Comparison of ENCODE assay signal across 31 mouse cellular contexts in the genomic region with DNA sequence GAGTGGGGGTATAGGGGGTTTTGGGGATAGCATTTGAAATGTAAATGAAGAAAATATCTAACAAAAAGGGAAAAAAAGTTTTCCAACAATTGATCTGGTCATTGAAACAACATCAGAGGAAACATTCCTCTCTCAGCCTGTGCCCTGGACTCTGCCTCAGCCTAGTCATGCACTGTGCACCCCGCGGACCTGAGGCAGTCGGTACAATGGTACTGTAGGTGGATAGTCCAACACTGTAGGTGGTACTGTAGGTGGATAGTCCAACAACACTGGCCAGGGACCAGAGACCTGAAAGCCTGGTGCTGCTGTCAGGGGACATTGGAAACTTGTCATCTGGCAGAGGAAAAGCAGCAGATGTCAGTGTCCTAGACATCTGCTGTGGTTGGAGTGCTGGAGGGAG. TPM values are rescaled to one million over a fixed set of nuclear protein-coding genes. Genes with fewer than 3 reads are reported as not detected.
DNase-seq lines count a peak whose midpoint lies in the region; ATAC-seq and TF ChIP-seq lines count a peak whose summit lies in the region.
"Had no signal": no experiment of that assay in that cellular context is flagged by ENCODE, and none has a peak within 500 bp of the region (broad histone marks: within the 10 kb centered on the region; RNA-seq: fewer than 3 reads in every experiment).

No protein-coding gene starts in this region.

- no peaks in the 10 kb centered on the region for H3K27me3 ChIP-seq in liver, adult 2 months (ENCODE audit: control insufficient read depth, insufficient read depth, low read length)
- no peaks in the 10 kb centered on the region for H3K27me3 ChIP-seq in liver, postnatal 0 days (ENCODE audit: insufficient read depth, low read length)
- H3K27me3 ChIP-seq: CH12.LX; embryonic facial prominence, embryonic 15.5 days; forebrain, embryonic 15.5 days; limb, embryonic 12.5 days; liver, embryonic 15.5 days; midbrain, embryonic 12.5 days; neural tube, embryonic 15.5 days had no signal

- no peak overlapping the region for H3K27ac ChIP-seq in liver, adult 2 months (replicated peaks; ENCODE audit: insufficient read depth, low read depth, low read length)
- no peak overlapping the region for H3K27ac ChIP-seq in liver, postnatal 0 days (ENCODE audit: low read depth)
- H3K27ac ChIP-seq: embryonic facial prominence, embryonic 15.5 days; forebrain, embryonic 15.5 days; hindbrain, embryonic 10.5 days; layer of hippocampus, adult 2 months; limb, embryonic 12.5 days; liver, embryonic 15.5 days; midbrain, embryonic 12.5 days; neural tube, embryonic 15.5 days had no signal

- 46% methylated on average over 3 of the region's 3 CpGs for WGBS in liver, adult 2 months
- WGBS in liver, postnatal 0 days (ENCODE audit: insufficient replicate concordance): 84% methylated on average over 3 of the region's 3 CpGs

- no peak for TF ChIP-seq POLR2A in liver, adult 2 months (IDR thresholded peaks at IDR 0.05; ENCODE audit: extremely low read depth, insufficient read depth, low read length)

- H3K4me2 ChIP-seq in liver, postnatal 0 days (ENCODE audit: low read depth, low read length): no peak overlapping the region
- H3K4me2 ChIP-seq: embryonic facial prominence, embryonic 15.5 days; forebrain, embryonic 15.5 days; heart, embryonic 11.5 days; limb, embryonic 12.5 days; liver, embryonic 15.5 days; midbrain, embryonic 12.5 days; neural tube, embryonic 15.5 days had no signal

- H3K9ac ChIP-seq in liver, adult 2 months (ENCODE audit: low read depth, low read length): no peak overlapping the region
- H3K9ac ChIP-seq in liver, postnatal 0 days (replicated peaks): no peak overlapping the region
- H3K9ac ChIP-seq: embryonic facial prominence, embryonic 15.5 days; forebrain, embryonic 15.5 days; limb, embryonic 12.5 days; liver, embryonic 15.5 days; midbrain, embryonic 12.5 days; neural tube, embryonic 15.5 days had no signal

- no peaks in the 10 kb centered on the region for H3K79me2 ChIP-seq in liver, adult 2 months (ENCODE audit: control insufficient read depth, insufficient read depth, low read length)

- 0 out of 2 replicates have a peak, but pooled peaks have one; percentile 34 for ATAC-seq in liver, postnatal 0 days
- ATAC-seq: forebrain, embryonic 15.5 days; hindbrain, embryonic 16.5 days; intestine, embryonic 16.5 days; lung, postnatal 0 days had no signal

- peak; percentile 35 for DNase-seq in cerebellum, adult 9-11 months
- no peak for DNase-seq in cerebellum, postnatal 36 days
- DNase-seq in liver, adult 2 months (ENCODE audit: extremely low read depth, low read depth, low spot score): peak; percentile 65
- no peak for DNase-seq in liver
- DNase-seq in kidney, postnatal 10 days: peak; percentile 28
- DNase-seq in liver, postnatal 0 days: no peak
- DNase-seq in gastrocnemius, postnatal 4 days (ENCODE audit: low spot score in 2 of 2): no peak
- DNase-seq: adrenal gland, adult 8-10 months; B cell, adult 2 months; gastrocnemius, postnatal 10 days; heart, adult 11 months; right cerebral cortex, adult 18-20 months; right cerebral cortex, postnatal 4 days; thymus, postnatal 25 days had no signal

- TF ChIP-seq CTCF in liver, adult 2 months (IDR thresholded peaks at IDR 0.05; ENCODE audit: low read depth, low read length): no peak
- TF ChIP-seq CTCF in liver, postnatal 0 days (IDR thresholded peaks at IDR 0.05; ENCODE audit: low read depth): no peak

- TF ChIP-seq EP300 in liver, postnatal 0 days (IDR thresholded peaks at IDR 0.05; ENCODE audit: low read depth): no peak

- no peaks in the 10 kb centered on the region for H3K9me3 ChIP-seq in liver, postnatal 0 days (ENCODE audit: low read length)
- H3K9me3 ChIP-seq: embryonic facial prominence, embryonic 15.5 days; forebrain, embryonic 15.5 days; hindbrain, embryonic 10.5 days; limb, embryonic 12.5 days; liver, embryonic 15.5 days; midbrain, embryonic 12.5 days; neural tube, embryonic 15.5 days had no signal

- H3K36me3 ChIP-seq in liver, adult 2 months (ENCODE audit: control insufficient read depth, insufficient read depth, low read length): peaks cover 51% of the 10 kb centered on the region
- peaks cover 97% of the 10 kb centered on the region for H3K36me3 ChIP-seq in liver, postnatal 0 days (replicated peaks; ENCODE audit: insufficient read depth, low read length)

- H3K4me1 ChIP-seq in liver, adult 2 months (ENCODE audit: control insufficient read depth, insufficient read depth, low read length): no peaks in the 10 kb centered on the region
- H3K4me1 ChIP-seq in liver, postnatal 0 days (ENCODE audit: insufficient read depth): no peaks in the 10 kb centered on the region
- H3K4me1 ChIP-seq: embryonic facial prominence, embryonic 15.5 days; forebrain, embryonic 15.5 days; hindbrain, embryonic 10.5 days; limb, embryonic 12.5 days; midbrain, embryonic 12.5 days; neural tube, embryonic 15.5 days had no signal

- no peak overlapping the region for H3K4me3 ChIP-seq in liver, adult 2 months (ENCODE audit: insufficient read depth, low read depth, low read length)
- no peak overlapping the region for H3K4me3 ChIP-seq in liver, postnatal 0 days (ENCODE audit: low read depth, low read length)
- H3K4me3 ChIP-seq: embryonic facial prominence, embryonic 15.5 days; forebrain, embryonic 15.5 days; hindbrain, embryonic 10.5 days; layer of hippocampus, adult 2 months; limb, embryonic 12.5 days; liver, embryonic 15.5 days; midbrain, embryonic 12.5 days; neural tube, embryonic 15.5 days had no signal

RNA-seq across cellular contexts. Expression of a gene that starts 13.4 kb away (rescaled TPM):
- total RNA-seq in liver, adult 2 months (2014; rRNA removed): 36.8 and 40.1 TPM in 2 replicates
- 14.1 and 17.7 TPM in 2 replicates for polyA plus RNA-seq in liver, adult 2 months (2012; rRNA removed)
- polyA plus RNA-seq in liver, postnatal 0 days (2015; fragmentation: Nextera tagmentation; extraction: Ambion mirVana): 107 and 121 TPM in 2 replicates
- 10 to 100 TPM; 40.8 to 42.0 TPM for total RNA-seq in gastrocnemius, postnatal 4 days (2021)

RNA-seq across cellular contexts. Expression of a gene that starts 34.4 kb away (rescaled TPM):
- total RNA-seq in liver, adult 2 months (2014; rRNA removed): not detected in 2 replicates
- polyA plus RNA-seq in liver, adult 2 months (2012; rRNA removed): not detected in 2 replicates
- polyA plus RNA-seq in liver, postnatal 0 days (2015; fragmentation: Nextera tagmentation; extraction: Ambion mirVana): not detected in 2 replicates
- total RNA-seq in gastrocnemius, postnatal 4 days (2021): not detected
- total RNA-seq: adrenal gland, adult 8-10 months; common myeloid progenitor, adult 5-6 weeks; gastrocnemius, postnatal 10 days; MEL had no signal
- polyA plus RNA-seq: embryonic facial prominence, embryonic 15.5 days; heart, postnatal 0 days; limb, embryonic 12.5 days; lung, postnatal 0 days; midbrain, embryonic 12.5 days; stomach, embryonic 14.5 days had no signal

Comparison
In these comparisons a context has a peak if more than half of its experiments do, and no peak if none do; other contexts are left out.
1. DNase-seq: peak in cerebellum, adult 9-11 months (single experiment), liver, adult 2 months (single experiment) and kidney, postnatal 10 days (single experiment); none in cerebellum, postnatal 36 days (0 of 2), liver (single experiment), liver, postnatal 0 days (single experiment) and gastrocnemius, postnatal 4 days (0 of 2).